Mouse (Mus musculus) ES-Bruce4 (cell line): ENCODE data around the gene Adarb2. TPM values are rescaled to one million over a fixed set of nuclear protein-coding genes. Genes with fewer than 3 reads are reported as not detected.

Experiments
- H3K27ac ChIP-seq: 2 replicates; pipeline ENCODE4 v1.5.1; 2012; ENCODE audit warnings: low read length, inconsistent platforms; ENCODE audit not compliant: insufficient read depth
- H3K27me3 ChIP-seq: 2 replicates; pipeline ENCODE4 v1.6.1; 2012; ENCODE audit warnings: mild to moderate bottlenecking, low read length, inconsistent platforms; ENCODE audit not compliant: control insufficient read depth, poor library complexity, insufficient read depth, severe bottlenecking
- H3K36me3 ChIP-seq: 2 replicates; pipeline ENCODE4 v1.6.1; 2012; ENCODE audit warnings: inconsistent platforms, mild to moderate bottlenecking, low read length, moderate library complexity; ENCODE audit not compliant: control insufficient read depth, poor library complexity, insufficient read depth, severe bottlenecking
- H3K4me1 ChIP-seq: one replicate; pipeline ENCODE4 v1.8.1; 2011; ENCODE audit warnings: low read length; ENCODE audit not compliant: control insufficient read depth, insufficient read depth
- H3K4me3 ChIP-seq: 2 replicates; pipeline ENCODE4 v1.5.1; 2011; ENCODE audit warnings: low read depth, mild to moderate bottlenecking, low read length
- H3K9ac ChIP-seq: 2 replicates; pipeline ENCODE4 v1.6.1; 2012; ENCODE audit warnings: low read depth, mild to moderate bottlenecking, inconsistent platforms; ENCODE audit not compliant: poor library complexity, severe bottlenecking
- H3K9me3 ChIP-seq: replicated peaks from 2 replicates; pipeline ENCODE4 v1.6.1; 2012; ENCODE audit warnings: mild to moderate bottlenecking, low read length, inconsistent platforms; ENCODE audit not compliant: control insufficient read depth, poor library complexity, insufficient read depth, severe bottlenecking
- CTCF ChIP-seq: IDR thresholded peaks from one replicate; pipeline ENCODE4 v1.8.1; 2011; ENCODE audit warnings: low read depth, low read length
- EP300 ChIP-seq: IDR thresholded peaks from 2 replicates; pipeline ENCODE4 v1.6.1; 2011; ENCODE audit warnings: low read depth, low read length; ENCODE audit not compliant: insufficient read depth
- POLR2A ChIP-seq: IDR thresholded peaks from one replicate; pipeline ENCODE4 v1.8.1; 2011; ENCODE audit warnings: low read length; ENCODE audit not compliant: insufficient read depth
- polyA plus RNA-seq: library from polyadenylated mRNA; stranded (reverse); fragments of >200 nt; gene quantifications from 2 replicates; pipeline ENCODE4 v1.2.4, GENCODE M21; 2011; ENCODE audit warnings: low read depth; ENCODE audit not compliant: missing spikeins, insufficient read depth, insufficient read length

Gene Adarb2
- polyA plus RNA-seq, 1 experiment: not detected

DNA sequence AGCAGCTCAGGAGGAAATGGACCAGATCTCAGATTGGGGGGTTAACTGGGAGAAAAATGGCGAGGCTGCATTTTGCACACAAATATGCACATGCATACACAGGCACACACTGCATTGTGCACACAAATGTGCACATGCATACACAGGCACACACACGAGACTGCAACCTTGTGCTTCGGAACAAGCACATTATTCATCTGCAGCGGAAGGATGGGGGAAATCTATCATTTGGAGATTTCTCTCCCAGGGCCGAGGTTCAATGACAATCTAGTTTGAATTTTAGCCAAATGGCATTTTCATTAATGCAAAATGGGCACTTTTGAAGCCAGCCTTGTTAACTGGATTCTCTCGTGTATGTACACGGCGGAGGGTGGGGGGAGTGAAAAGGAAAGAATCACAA lies 408.3 kb downstream of the Adarb2 start:
- H3K4me1 ChIP-seq: no peaks in the 10 kb centered on the region
- no peak overlapping the region for H3K9ac ChIP-seq
- H3K36me3 ChIP-seq: no peaks in the 10 kb centered on the region
- H3K27me3 ChIP-seq: 0 out of 2 replicates have a peak, but pooled peaks cover 1% of the 10 kb centered on the region
- no peaks in the 10 kb centered on the region for H3K9me3 ChIP-seq
- no peak overlapping the region for H3K4me3 ChIP-seq
- H3K27ac ChIP-seq: no peak overlapping the region
- TF ChIP-seq POLR2A: no peak
- TF ChIP-seq EP300: no peak

DNA sequence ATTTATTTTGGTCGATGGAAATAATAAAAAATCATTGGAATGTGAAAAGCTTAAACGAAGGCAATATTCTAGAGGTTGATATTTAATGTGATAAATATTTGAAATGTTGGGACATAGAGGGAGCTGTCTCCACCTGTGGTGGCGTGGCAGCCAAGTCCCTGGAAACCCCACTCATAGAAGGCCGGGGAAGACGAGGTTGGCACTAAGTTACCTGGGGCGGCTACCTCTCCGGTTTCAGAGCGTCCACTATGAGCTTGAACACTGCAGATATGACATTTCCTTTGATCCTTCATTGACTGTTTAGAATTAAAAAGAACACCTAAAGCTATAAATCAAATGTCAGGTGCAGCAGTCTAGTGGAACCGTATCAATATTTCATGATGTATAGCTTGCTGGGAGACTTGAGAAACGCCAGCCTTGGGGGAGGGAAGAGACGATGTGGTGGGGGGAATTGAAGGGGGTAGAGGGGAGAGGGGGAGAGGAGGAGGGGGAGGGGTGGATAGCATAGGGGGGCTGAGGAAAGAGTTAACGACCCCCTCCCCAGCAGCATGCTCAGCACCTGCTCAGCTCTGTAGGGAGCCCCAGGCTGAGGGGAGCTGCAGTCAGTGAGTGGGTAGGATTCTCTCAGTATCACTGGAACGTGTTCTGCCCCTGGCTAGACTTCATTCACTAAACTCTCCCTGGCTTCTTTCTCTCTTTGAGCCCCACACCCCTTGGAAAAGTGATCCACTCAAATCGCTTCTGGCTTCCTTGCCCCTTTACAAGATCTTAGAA lies 410.1 kb downstream of the Adarb2 start:
- H3K27me3 ChIP-seq: 0 out of 2 replicates have a peak, but pooled peaks cover 1% of the 10 kb centered on the region

DNA sequence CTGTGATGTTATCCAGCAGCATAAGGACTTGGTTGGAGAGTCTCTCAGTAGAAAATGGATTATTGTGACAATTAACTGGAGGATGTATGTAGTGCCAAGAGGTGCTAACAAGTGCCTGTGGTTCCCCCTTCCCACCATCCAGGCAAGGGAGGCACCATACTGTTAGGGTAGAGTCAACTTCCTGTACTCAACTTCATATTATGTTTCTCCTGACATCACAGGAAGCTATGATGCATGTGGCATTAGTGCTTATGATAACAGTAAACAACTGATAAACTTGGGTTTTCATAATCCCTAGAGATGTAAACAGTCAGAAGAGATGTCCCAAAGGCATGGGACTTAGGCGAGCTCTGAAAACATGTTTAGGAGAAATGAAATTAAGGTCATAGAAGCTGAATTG lies 414.0 kb downstream of the Adarb2 start:
- no peaks in the 10 kb centered on the region for H3K36me3 ChIP-seq
- TF ChIP-seq CTCF (no peak), EP300 (no peak), POLR2A (no peak)

More for the DNA sequence above, 410.1 kb downstream of the Adarb2 start:
- no peaks in the 10 kb centered on the region for H3K4me1 ChIP-seq
- no peak overlapping the region for H3K4me3 ChIP-seq
- no peak overlapping the region for H3K27ac ChIP-seq
- TF ChIP-seq EP300: no peak
- no peak for TF ChIP-seq CTCF
- TF ChIP-seq POLR2A: no peak
- H3K9ac ChIP-seq: no peak overlapping the region
- H3K9me3 ChIP-seq: no peaks in the 10 kb centered on the region
- no peaks in the 10 kb centered on the region for H3K36me3 ChIP-seq

DNA sequence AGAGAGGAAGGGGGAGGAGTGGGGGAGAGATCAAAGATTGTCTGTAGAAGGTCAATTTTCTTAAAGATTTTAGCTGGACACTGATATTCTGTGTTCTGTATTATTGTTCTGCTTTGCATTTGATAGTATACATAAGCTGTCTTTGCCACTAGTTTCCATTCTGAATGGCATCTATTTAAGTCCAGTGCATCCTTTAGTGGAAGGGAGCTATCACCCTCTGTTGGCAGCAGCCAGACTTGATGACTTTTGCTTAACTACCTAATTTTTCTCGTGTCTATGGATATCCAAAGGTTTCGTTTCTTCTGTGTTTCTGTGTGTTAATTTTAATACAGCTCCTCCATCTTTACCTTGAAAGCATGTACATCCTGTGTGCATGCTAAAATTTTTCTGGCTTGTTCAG lies 419.6 kb downstream of the Adarb2 start:
- H3K36me3 ChIP-seq: no peaks in the 10 kb centered on the region
- no peak overlapping the region for H3K9ac ChIP-seq
- no peak overlapping the region for H3K4me3 ChIP-seq
- no peaks in the 10 kb centered on the region for H3K4me1 ChIP-seq
- no peaks in the 10 kb centered on the region for H3K27me3 ChIP-seq
- H3K27ac ChIP-seq: no peak overlapping the region
- H3K9me3 ChIP-seq: no peaks in the 10 kb centered on the region
- no peak for TF ChIP-seq EP300
- no peak for TF ChIP-seq POLR2A
- TF ChIP-seq CTCF: no peak

More for the DNA sequence above, 414.0 kb downstream of the Adarb2 start:
- no peak overlapping the region for H3K4me3 ChIP-seq
- no peaks in the 10 kb centered on the region for H3K9me3 ChIP-seq
- no peak overlapping the region for H3K27ac ChIP-seq
- no peaks in the 10 kb centered on the region for H3K4me1 ChIP-seq
- H3K27me3 ChIP-seq: 0 out of 2 replicates have a peak, but pooled peaks cover 1% of the 10 kb centered on the region
- no peak overlapping the region for H3K9ac ChIP-seq

DNA sequence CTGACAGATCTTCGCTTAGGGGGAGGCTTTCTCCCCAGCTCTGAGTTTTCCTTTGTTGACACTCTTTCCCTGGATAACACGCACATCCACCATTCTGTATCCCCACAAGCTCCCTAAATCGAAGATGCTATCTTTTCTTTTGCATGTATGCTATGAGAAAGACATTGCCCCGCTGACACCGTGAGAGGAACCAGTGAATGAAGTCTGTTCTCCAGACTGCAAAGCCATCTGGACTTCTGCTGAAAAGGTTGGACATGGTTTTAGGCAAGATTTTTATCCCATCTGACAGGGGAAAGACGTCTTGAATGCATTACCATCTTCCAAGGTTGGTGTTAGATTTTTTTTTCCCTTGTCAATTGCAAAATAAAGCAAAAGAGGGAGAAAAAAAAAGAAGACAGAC lies 426.9 kb downstream of the Adarb2 start:
- no peak for TF ChIP-seq EP300
- TF ChIP-seq CTCF: no peak
- no peak for TF ChIP-seq POLR2A
- Histone ChIP-seq H3K4me3 (no peak overlapping the region), H3K27me3 (no peaks in the 10 kb centered on the region), H3K9ac (no peak overlapping the region), H3K4me1 (no peaks in the 10 kb centered on the region), H3K27ac (no peak overlapping the region), H3K36me3 (no peaks in the 10 kb centered on the region), H3K9me3 (0 out of 2 replicates have a peak, but pooled peaks cover 4% of the 10 kb centered on the region)

DNA sequence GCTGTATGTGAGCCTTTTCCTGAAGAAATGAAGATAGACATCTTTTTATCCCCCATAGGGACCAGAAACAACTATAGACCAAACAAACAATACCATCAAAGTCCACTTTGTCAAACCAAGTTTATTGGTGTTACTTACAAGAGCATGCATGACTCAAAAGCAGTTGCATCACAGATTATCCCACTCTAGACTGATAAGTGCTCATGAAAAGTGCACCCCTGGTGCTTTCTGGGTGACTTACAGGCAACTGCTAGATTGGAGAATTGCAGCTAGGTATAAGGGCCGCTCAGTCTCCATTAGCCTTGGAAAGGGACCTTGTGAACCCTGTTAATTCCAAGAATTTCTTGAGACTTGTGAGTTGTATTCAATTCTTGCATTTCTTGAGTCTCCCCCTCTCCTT lies 429.0 kb downstream of the Adarb2 start:
- Histone ChIP-seq H3K4me3 (no peak overlapping the region), H3K9me3 (0 out of 2 replicates have a peak, but pooled peaks cover 4% of the 10 kb centered on the region), H3K27ac (no peak overlapping the region)

More for the DNA sequence above, 429.0 kb downstream of the Adarb2 start:
- H3K27me3 ChIP-seq: no peaks in the 10 kb centered on the region
- H3K36me3 ChIP-seq: no peaks in the 10 kb centered on the region
- TF ChIP-seq POLR2A (no peak), CTCF (no peak), EP300 (no peak)
- H3K9ac ChIP-seq: no peak overlapping the region
- H3K4me1 ChIP-seq: no peaks in the 10 kb centered on the region
